Mouse (Mus musculus): ENCODE results near the gene Ppm1m. TPM values are rescaled to one million over a fixed set of nuclear protein-coding genes. Genes with fewer than 3 reads are reported as not detected.

Ppm1m gene
- polyA plus RNA-seq, 1 experiment from 2014 or later = 21.7 TPM

DNA sequence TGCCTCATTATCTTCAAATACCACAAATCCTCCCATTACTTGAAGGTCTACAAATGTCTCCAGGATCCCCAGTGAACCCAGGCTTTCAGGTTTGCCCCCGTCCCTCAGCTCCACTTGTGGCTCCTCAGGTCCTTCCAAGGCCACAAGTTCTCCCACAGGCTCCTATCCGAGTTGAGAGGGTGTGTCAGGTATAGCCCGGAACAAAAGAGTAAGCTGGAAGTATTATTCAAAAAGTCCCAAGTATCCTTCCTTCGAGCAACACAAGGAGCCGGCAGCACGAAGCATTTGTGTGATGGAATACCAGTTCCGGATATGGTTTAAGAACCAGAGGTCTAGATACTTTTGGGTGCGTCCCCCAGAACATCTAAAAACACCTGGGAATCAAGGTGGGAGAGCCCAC is 7.5 kb downstream of the Ppm1m start:
- ATAC-seq (ENCODE audit: low FRiP score) (no peak), DNase-seq (ENCODE audit: low spot score) (no peak)
- 93% methylated on average over 8 of the region's 8 CpGs for WGBS
- Histone ChIP-seq H3K27me3 (ENCODE audit: control insufficient read depth, insufficient read depth, low read length) (no peaks in the 10 kb centered on the region), H3K9me3 (ENCODE audit: control insufficient read depth, low read length) (no peaks in the 10 kb centered on the region), H3K36me3 (ENCODE audit: control insufficient read depth, insufficient read depth, low read length) (peaks cover 20% of the 10 kb centered on the region; the same call in 1 of the 2 replicates), H3K27ac (ENCODE audit: low read depth, low read length) (no peak overlapping the region), H3K4me3 (ENCODE audit: low read depth, low read length) (no peak overlapping the region), H3K4me1 (replicated peaks; ENCODE audit: control insufficient read depth, insufficient read depth, low read length) (no peaks in the 10 kb centered on the region), H3K4me2 (replicated peaks; ENCODE audit: low read depth, low read length) (no peak overlapping the region), H3K9ac (ENCODE audit: low read depth, low read length) (no peak overlapping the region)

GRCm38 (mm10) chr9:106191355-106191754 is 8.2 kb downstream of the Ppm1m start:
- Histone ChIP-seq H3K27me3 (ENCODE audit: control insufficient read depth, insufficient read depth, low read length) (no peaks in the 10 kb centered on the region), H3K36me3 (ENCODE audit: control insufficient read depth, insufficient read depth, low read length) (peaks cover 24% of the 10 kb centered on the region; the same call in 1 of the 2 replicates), H3K4me1 (replicated peaks; ENCODE audit: control insufficient read depth, insufficient read depth, low read length) (no peaks in the 10 kb centered on the region), H3K9me3 (ENCODE audit: control insufficient read depth, low read length) (no peaks in the 10 kb centered on the region), H3K4me3 (ENCODE audit: low read depth, low read length) (no peak overlapping the region), H3K9ac (ENCODE audit: low read depth, low read length) (no peak overlapping the region), H3K4me2 (replicated peaks; ENCODE audit: low read depth, low read length) (no peak overlapping the region), H3K27ac (ENCODE audit: low read depth, low read length) (no peak overlapping the region)
- DNase-seq (ENCODE audit: low spot score) (no peak), ATAC-seq (ENCODE audit: low FRiP score) (no peak)
- 90% methylated on average over 1 of the region's 1 CpGs for WGBS

GRCm38 (mm10) chr9:106183996-106184395 is 15.6 kb downstream of the Ppm1m start:
- no peak for ATAC-seq (ENCODE audit: low FRiP score)
- Histone ChIP-seq H3K4me3 (ENCODE audit: low read depth, low read length) (no peak overlapping the region), H3K36me3 (ENCODE audit: control insufficient read depth, insufficient read depth, low read length) (peaks cover 30% of the 10 kb centered on the region), H3K27me3 (ENCODE audit: control insufficient read depth, insufficient read depth, low read length) (no peaks in the 10 kb centered on the region), H3K4me1 (replicated peaks; ENCODE audit: control insufficient read depth, insufficient read depth, low read length) (no peaks in the 10 kb centered on the region), H3K9me3 (ENCODE audit: control insufficient read depth, low read length) (no peaks in the 10 kb centered on the region), H3K9ac (ENCODE audit: low read depth, low read length) (no peak overlapping the region), H3K27ac (ENCODE audit: low read depth, low read length) (no peak overlapping the region), H3K4me2 (replicated peaks; ENCODE audit: low read depth, low read length) (no peak overlapping the region)
- WGBS = 96% methylated on average over 5 of the region's 5 CpGs
- DNase-seq (ENCODE audit: low spot score) = no peak

- H3K27me3 ChIP-seq (ENCODE audit: control insufficient read depth, insufficient read depth, low read length) = no peaks in the 10 kb centered on the region
- H3K9me3 ChIP-seq (ENCODE audit: control insufficient read depth, low read length) = no peaks in the 10 kb centered on the region
- no peak overlapping the region for H3K4me3 ChIP-seq (ENCODE audit: low read depth, low read length)
- ATAC-seq (ENCODE audit: low FRiP score) = no peak
- H3K4me1 ChIP-seq (replicated peaks; ENCODE audit: control insufficient read depth, insufficient read depth, low read length) = no peaks in the 10 kb centered on the region
- DNase-seq (ENCODE audit: low spot score) = no peak
- H3K27ac ChIP-seq (ENCODE audit: low read depth, low read length) = no peak overlapping the region
- H3K36me3 ChIP-seq (ENCODE audit: control insufficient read depth, insufficient read depth, low read length) = peaks cover 18% of the 10 kb centered on the region
- no peak overlapping the region for H3K4me2 ChIP-seq (replicated peaks; ENCODE audit: low read depth, low read length)
- 95% methylated on average over 4 of the region's 4 CpGs for WGBS
- no peak overlapping the region for H3K9ac ChIP-seq (ENCODE audit: low read depth, low read length)
These were observed 17.4 kb downstream of the Ppm1m start for GRCm38 (mm10) chr9:106182146-106182545.

DNA sequence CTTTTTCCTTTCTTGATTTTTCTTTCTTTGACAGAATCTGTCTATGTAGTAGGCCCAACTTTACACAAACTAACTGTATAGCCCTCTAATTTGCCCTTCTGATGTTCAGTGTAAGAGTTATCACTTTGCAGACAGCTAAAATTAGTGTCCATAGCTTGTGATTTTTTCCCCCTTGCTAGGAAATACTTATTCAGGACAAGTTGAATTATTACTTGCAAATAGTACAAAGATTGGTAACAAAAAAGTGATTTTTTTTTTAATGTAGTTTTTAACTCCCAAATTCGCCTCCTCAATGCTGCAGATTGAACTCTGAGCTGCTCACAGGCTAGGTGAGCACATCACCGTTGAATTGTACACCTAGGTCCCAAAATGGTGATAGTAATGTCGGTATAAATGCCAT is 19.6 kb downstream of the Ppm1m start:
- ATAC-seq (ENCODE audit: low FRiP score) = no peak

GRCm38 (mm10) chr9:106179454-106179853 is 20.1 kb downstream of the Ppm1m start:
- Histone ChIP-seq H3K4me3 (ENCODE audit: low read depth, low read length) (no peak overlapping the region), H3K9ac (ENCODE audit: low read depth, low read length) (no peak overlapping the region), H3K4me2 (replicated peaks; ENCODE audit: low read depth, low read length) (no peak overlapping the region), H3K9me3 (ENCODE audit: control insufficient read depth, low read length) (no peaks in the 10 kb centered on the region), H3K27ac (ENCODE audit: low read depth, low read length) (no peak overlapping the region), H3K36me3 (ENCODE audit: control insufficient read depth, insufficient read depth, low read length) (peaks cover 10% of the 10 kb centered on the region; the same call in 1 of the 2 replicates), H3K27me3 (ENCODE audit: control insufficient read depth, insufficient read depth, low read length) (no peaks in the 10 kb centered on the region), H3K4me1 (replicated peaks; ENCODE audit: control insufficient read depth, insufficient read depth, low read length) (no peaks in the 10 kb centered on the region)
- DNase-seq (ENCODE audit: low spot score) = no peak
- no peak for ATAC-seq (ENCODE audit: low FRiP score)
- 88% methylated on average over 2 of the region's 2 CpGs for WGBS

More for the DNA sequence above, 19.6 kb downstream of the Ppm1m start:
- DNase-seq (ENCODE audit: low spot score) = no peak
- H3K27me3 ChIP-seq (ENCODE audit: control insufficient read depth, insufficient read depth, low read length) = no peaks in the 10 kb centered on the region
- H3K4me3 ChIP-seq (ENCODE audit: low read depth, low read length) = no peak overlapping the region
- no peak overlapping the region for H3K9ac ChIP-seq (ENCODE audit: low read depth, low read length)
- no peaks in the 10 kb centered on the region for H3K9me3 ChIP-seq (ENCODE audit: control insufficient read depth, low read length)
- 93% methylated on average over 3 of the region's 3 CpGs for WGBS
- H3K4me1 ChIP-seq (replicated peaks; ENCODE audit: control insufficient read depth, insufficient read depth, low read length) = no peaks in the 10 kb centered on the region
- H3K36me3 ChIP-seq (ENCODE audit: control insufficient read depth, insufficient read depth, low read length) = peaks cover 10% of the 10 kb centered on the region
- H3K27ac ChIP-seq (ENCODE audit: low read depth, low read length) = no peak overlapping the region
- no peak overlapping the region for H3K4me2 ChIP-seq (replicated peaks; ENCODE audit: low read depth, low read length)

GRCm38 (mm10) chr9:106177799-106178198 is 21.7 kb downstream of the Ppm1m start:
- no peak overlapping the region for H3K9ac ChIP-seq (ENCODE audit: low read depth, low read length)
- H3K4me3 ChIP-seq (ENCODE audit: low read depth, low read length) = no peak overlapping the region
- WGBS = 94% methylated on average over 6 of the region's 6 CpGs
- H3K36me3 ChIP-seq (ENCODE audit: control insufficient read depth, insufficient read depth, low read length) = 0 out of 2 replicates have a peak, but pooled peaks cover 5% of the 10 kb centered on the region
- ATAC-seq (ENCODE audit: low FRiP score) (no peak), DNase-seq (ENCODE audit: low spot score) (no peak)
- no peaks in the 10 kb centered on the region for H3K27me3 ChIP-seq (ENCODE audit: control insufficient read depth, insufficient read depth, low read length)
- no peaks in the 10 kb centered on the region for H3K9me3 ChIP-seq (ENCODE audit: control insufficient read depth, low read length)
- no peak overlapping the region for H3K27ac ChIP-seq (ENCODE audit: low read depth, low read length)
- H3K4me1 ChIP-seq (replicated peaks; ENCODE audit: control insufficient read depth, insufficient read depth, low read length) = no peaks in the 10 kb centered on the region; the same call in 1 of the 2 replicates
- no peak overlapping the region for H3K4me2 ChIP-seq (replicated peaks; ENCODE audit: low read depth, low read length)

DNA sequence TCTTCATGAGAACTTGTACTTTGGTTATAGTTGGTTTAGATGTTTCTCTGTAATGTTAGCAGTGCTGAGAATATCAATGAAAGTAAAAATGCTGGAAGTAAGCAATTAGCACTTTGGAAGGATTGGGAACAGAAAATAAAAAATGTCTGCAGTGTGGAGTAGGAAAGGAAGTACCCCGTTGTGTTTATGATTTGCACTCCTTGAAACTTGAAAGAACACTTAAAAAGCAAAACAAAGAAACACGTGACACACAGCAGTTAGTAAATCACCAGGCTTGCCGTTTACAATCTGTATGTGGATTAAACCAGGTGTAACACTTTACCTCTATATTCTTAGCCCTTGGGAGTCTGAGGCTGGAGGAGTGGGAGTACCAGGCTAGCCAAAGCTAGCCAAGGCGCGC is 22.8 kb downstream of the Ppm1m start:
- Histone ChIP-seq H3K9ac (ENCODE audit: low read depth, low read length) (no peak overlapping the region), H3K4me1 (replicated peaks; ENCODE audit: control insufficient read depth, insufficient read depth, low read length) (no peaks in the 10 kb centered on the region; the same call in 1 of the 2 replicates), H3K36me3 (ENCODE audit: control insufficient read depth, insufficient read depth, low read length) (0 out of 2 replicates have a peak, but pooled peaks cover 5% of the 10 kb centered on the region), H3K4me2 (replicated peaks; ENCODE audit: low read depth, low read length) (no peak overlapping the region), H3K27me3 (ENCODE audit: control insufficient read depth, insufficient read depth, low read length) (no peaks in the 10 kb centered on the region), H3K27ac (ENCODE audit: low read depth, low read length) (no peak overlapping the region), H3K9me3 (ENCODE audit: control insufficient read depth, low read length) (no peaks in the 10 kb centered on the region), H3K4me3 (ENCODE audit: low read depth, low read length) (no peak overlapping the region)
- ATAC-seq (ENCODE audit: low FRiP score) = no peak
- no peak for DNase-seq (ENCODE audit: low spot score)
- 92% methylated on average over 5 of the region's 5 CpGs for WGBS

- Histone ChIP-seq H3K4me3 (ENCODE audit: low read depth, low read length) (no peak overlapping the region), H3K4me1 (replicated peaks; ENCODE audit: control insufficient read depth, insufficient read depth, low read length) (no peaks in the 10 kb centered on the region; the same call in 1 of the 2 replicates), H3K4me2 (replicated peaks; ENCODE audit: low read depth, low read length) (no peak overlapping the region), H3K27me3 (ENCODE audit: control insufficient read depth, insufficient read depth, low read length) (no peaks in the 10 kb centered on the region), H3K9ac (ENCODE audit: low read depth, low read length) (no peak overlapping the region), H3K36me3 (ENCODE audit: control insufficient read depth, insufficient read depth, low read length) (0 out of 2 replicates have a peak, but pooled peaks cover 2% of the 10 kb centered on the region), H3K27ac (ENCODE audit: low read depth, low read length) (no peak overlapping the region), H3K9me3 (ENCODE audit: control insufficient read depth, low read length) (no peaks in the 10 kb centered on the region)
- no peak for DNase-seq (ENCODE audit: low spot score)
- 87% methylated on average over 3 of the region's 3 CpGs for WGBS
- no peak for ATAC-seq (ENCODE audit: low FRiP score)
These were observed 23.9 kb downstream of the Ppm1m start for GRCm38 (mm10) chr9:106175552-106176200.

All from hindbrain, embryonic 11.5 days (tissue).